Mouse (Mus musculus): ENCODE measurements at regions not wholly inside any gene's neighbourhood (a gene's known extent, or its start where the extent isn't known, plus 50 kb on each side); places are given as distances from the start of the nearest gene placed in this dataset.

DNA sequence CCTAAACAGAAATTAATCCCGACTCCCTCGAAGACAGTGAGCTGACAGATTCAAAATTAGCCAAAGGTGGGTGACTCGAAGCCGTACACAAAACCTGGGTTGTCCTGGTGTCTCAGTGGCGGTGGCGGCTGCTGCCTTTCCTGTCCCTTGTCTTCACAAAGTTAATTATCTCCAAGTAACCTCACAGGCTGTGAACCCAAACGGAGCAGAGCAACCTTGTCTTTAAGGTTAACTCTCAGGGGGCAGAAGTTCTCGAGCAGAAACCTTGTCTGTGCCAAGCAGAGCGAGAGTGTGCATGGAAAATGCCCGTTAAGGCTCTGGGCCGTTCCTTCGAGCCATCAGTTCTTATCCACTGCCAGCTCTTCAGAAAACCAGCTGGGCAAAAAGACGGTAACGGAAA is 335.8 kb downstream of the Atp23 start:
- DNase-seq, result no peak
- intact Hi-C loops (cut with DNase I), result no loop called here
- Histone ChIP-seq H3K4me3 (no peak overlapping the region), H3K27ac (no peak overlapping the region)
- no peak for TF ChIP-seq CTCF (IDR thresholded peaks at IDR 0.05)

- H3K27ac ChIP-seq, result no peak overlapping the region
- no peak overlapping the region for H3K4me3 ChIP-seq
- TF ChIP-seq CTCF (IDR thresholded peaks at IDR 0.05), result no peak
- intact Hi-C loops (cut with DNase I), result no loop called here
- no peak for DNase-seq
These were observed 346.1 kb downstream of the Atp23 start for GRCm38 (mm10) chr10:126555080-126555479.

DNA sequence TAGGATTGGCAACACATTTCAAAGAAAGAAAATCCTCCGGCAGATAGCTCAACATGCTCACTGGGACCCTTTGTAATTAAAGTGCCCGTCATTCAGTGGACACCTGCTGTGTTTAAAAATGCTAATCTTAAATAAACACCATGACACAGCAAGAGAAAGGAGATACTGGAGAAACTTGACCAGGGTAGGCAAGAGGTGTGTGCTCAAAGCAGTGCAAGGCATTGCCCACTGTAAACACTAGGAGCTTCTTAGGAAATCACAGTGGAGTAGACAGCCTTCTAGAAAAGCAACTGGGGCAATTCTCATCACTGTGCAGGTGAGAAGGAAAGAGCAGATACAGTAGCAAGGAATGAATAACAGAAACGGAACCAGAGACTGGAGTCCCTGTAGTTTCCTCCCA is 369.2 kb downstream of the Atp23 start:
- no peak overlapping the region for H3K4me3 ChIP-seq
- no peak for DNase-seq
- H3K27ac ChIP-seq, result no peak overlapping the region
- intact Hi-C loops (cut with DNase I), result loop anchor here (10.0 kb wide), 1 partner anchor 807 kb away; no protein-coding TSS in a partner anchor
- no peak for TF ChIP-seq CTCF (IDR thresholded peaks at IDR 0.05)

- no peak for DNase-seq
- no peak overlapping the region for H3K27ac ChIP-seq
- intact Hi-C loops (cut with DNase I), result loop anchor here (10.0 kb wide), 1 partner anchor 807 kb away; no protein-coding TSS in a partner anchor
- peak; percentile 85 for TF ChIP-seq CTCF (IDR thresholded peaks at IDR 0.05)
- H3K4me3 ChIP-seq, result no peak overlapping the region
These were observed 369.8 kb downstream of the Atp23 start for GRCm38 (mm10) chr10:126531368-126531767.

GRCm38 (mm10) chr10:126528801-126529200 is 372.4 kb downstream of the Atp23 start:
- Histone ChIP-seq H3K27ac (no peak overlapping the region), H3K4me3 (no peak overlapping the region)
- intact Hi-C loops (cut with DNase I), result no loop called here
- TF ChIP-seq CTCF (IDR thresholded peaks at IDR 0.05), result no peak
- no peak for DNase-seq

DNA sequence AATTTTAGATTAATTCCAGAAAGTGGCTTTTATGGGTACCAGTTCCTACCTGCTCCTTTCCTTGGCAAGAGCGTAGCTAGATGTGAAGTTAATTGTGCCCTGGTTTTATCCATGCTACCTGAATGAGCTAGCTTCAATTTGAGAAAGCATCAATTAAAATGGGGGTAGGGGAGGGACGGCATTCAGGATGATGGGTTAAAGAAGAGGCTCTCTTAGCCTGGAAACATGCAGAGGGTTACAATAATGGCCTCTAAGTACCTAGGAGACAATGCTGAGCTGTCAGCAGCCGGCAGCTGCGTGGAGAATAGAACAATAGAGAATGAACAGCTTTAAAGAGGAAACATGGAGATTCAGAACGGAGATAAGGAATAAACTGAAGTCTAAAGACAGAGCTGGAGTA is 375.0 kb downstream of the Atp23 start:
- Histone ChIP-seq H3K27ac (no peak overlapping the region), H3K4me3 (no peak overlapping the region)
- DNase-seq, result no peak
- intact Hi-C loops (cut with DNase I), result no loop called here
- no peak for TF ChIP-seq CTCF (IDR thresholded peaks at IDR 0.05)

GRCm38 (mm10) chr10:126521836-126522815 is 379.0 kb downstream of the Atp23 start:
- TF ChIP-seq CTCF (IDR thresholded peaks at IDR 0.05), result no peak
- Histone ChIP-seq H3K4me3 (no peak overlapping the region), H3K27ac (no peak overlapping the region)
- intact Hi-C loops (cut with DNase I), result no loop called here
- no peak for DNase-seq

DNA sequence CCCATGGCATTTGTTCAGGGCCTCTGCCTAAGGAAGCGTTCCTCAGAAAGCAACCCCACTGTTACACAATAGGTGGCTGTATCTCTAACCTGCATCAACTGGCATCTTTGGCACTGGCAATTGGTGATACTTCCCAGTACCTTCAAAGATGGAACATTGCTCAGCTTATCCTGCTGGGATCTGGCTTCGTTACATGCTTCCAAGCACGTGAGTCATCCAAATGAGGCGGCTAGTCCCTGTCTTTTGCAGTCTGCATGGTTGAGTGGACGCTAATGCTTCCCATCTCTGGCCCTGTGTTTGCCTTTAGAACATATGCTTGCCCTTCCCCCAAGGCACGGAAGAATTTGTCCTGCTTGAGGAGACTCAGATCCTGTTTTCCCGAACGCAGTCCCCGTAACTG is 380.2 kb downstream of the Atp23 start:
- no peak overlapping the region for H3K4me3 ChIP-seq
- no peak for DNase-seq
- intact Hi-C loops (cut with DNase I), result no loop called here
- H3K27ac ChIP-seq, result no peak overlapping the region
- TF ChIP-seq CTCF (IDR thresholded peaks at IDR 0.05), result no peak

DNA sequence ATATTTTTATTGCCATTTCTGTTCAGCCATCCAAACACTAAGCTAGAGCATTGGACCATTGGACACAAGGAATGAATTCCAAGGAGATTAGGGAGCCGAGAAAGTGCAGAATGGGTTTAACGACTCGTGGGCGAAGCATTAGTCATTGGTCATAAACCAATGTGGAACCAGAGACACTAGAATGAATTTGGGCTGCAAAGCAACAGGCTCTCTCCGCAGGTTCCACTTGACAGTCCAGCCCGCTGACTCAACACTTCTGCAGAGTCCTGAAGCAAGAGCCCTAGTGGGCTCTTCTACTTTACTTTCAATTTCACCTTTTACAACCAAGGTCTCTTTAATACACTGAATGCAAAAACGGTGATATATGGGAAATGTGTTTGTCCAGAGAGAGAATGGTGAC is 388.0 kb downstream of the Atp23 start:
- DNase-seq, result no peak
- no peak overlapping the region for H3K27ac ChIP-seq
- intact Hi-C loops (cut with DNase I), result no loop called here
- no peak for TF ChIP-seq CTCF (IDR thresholded peaks at IDR 0.05)
- H3K4me3 ChIP-seq, result peak overlapping the region; percentile 28; the same call in 1 of the 2 replicates

- TF ChIP-seq CTCF (IDR thresholded peaks at IDR 0.05), result no peak
- H3K4me3 ChIP-seq, result no peak overlapping the region
- DNase-seq, result peak; percentile 92
- intact Hi-C loops (cut with DNase I), result no loop called here
- H3K27ac ChIP-seq, result no peak overlapping the region
These were observed 389.6 kb downstream of the Atp23 start for GRCm38 (mm10) chr10:126511511-126511910.

DNA sequence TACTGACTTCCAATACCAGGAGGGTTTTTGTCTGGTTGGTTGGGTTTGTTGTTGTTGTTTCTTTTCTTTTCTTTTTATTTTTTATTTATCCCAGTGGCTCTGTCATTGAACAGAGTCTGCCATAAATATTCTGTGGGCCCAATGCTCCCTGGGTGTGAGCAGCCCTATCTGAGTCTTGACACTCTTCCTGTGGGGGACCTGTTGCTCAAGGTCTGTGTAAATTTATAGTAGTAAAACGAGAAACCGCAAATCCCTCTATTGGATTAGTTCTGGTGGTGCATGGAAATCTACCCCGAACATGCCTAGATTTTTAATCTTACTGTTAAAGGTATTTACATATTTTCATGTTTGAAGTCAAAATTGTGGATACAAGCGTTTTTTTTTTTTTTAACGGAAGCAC is 395.2 kb downstream of the Atp23 start:
- Histone ChIP-seq H3K27ac (no peak overlapping the region), H3K4me3 (no peak overlapping the region)
- intact Hi-C loops (cut with DNase I), result no loop called here
- no peak for DNase-seq
- no peak for TF ChIP-seq CTCF (IDR thresholded peaks at IDR 0.05)

DNA sequence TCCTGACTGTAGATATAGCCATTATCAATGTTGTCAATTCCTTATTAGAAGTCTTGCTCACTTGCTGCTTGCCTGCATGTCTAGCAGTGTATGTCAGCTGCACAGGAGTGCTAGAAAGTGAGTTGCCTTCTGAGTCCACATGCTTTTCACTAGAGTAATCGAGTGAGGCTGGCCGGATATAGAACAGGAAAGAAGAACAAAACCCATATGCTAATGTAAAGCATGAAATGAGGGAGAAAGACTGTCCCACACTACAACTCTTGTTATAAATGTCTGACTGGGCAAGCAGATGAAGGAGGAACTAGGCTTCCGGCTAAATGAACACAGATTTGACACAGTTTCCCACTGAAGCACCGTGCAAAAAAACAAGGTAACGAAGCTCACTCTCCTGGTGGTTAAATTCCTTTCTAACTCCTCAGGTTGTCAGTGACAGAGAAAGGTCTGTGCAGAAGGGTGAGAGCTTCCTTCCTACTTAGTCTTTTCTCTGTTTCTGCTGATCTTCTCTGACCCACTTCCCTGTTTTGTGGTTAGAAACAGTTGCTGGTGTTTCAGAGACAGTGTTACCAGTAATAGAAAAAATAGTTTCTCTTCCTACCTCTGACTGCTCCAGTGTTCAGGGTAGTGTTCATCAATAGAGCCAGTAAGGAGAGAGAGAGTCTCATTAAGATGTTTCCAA is 399.0 kb downstream of the Atp23 start:
- Histone ChIP-seq H3K4me3 (no peak overlapping the region), H3K27ac (no peak overlapping the region)
- DNase-seq, result no peak
- TF ChIP-seq CTCF (IDR thresholded peaks at IDR 0.05), result no peak
- intact Hi-C loops (cut with DNase I), result no loop called here

- intact Hi-C loops (cut with DNase I), result no loop called here
- no peak for TF ChIP-seq CTCF (IDR thresholded peaks at IDR 0.05)
These were observed 402.4 kb downstream of the Atp23 start for GRCm38 (mm10) chr10:126498726-126499125.

More at GRCm38 (mm10) chr10:126498726-126499125, 402.4 kb downstream of the Atp23 start:
- Histone ChIP-seq H3K27ac (0 out of 2 replicates have a peak overlapping the region, but pooled peaks have one; percentile 0), H3K4me3 (no peak overlapping the region)
- no peak for DNase-seq
